17 mouse cellular contexts compared by ENCODE assay signal in genomic region chr7:92811667-92812279, GRCm38 (mm10).
DNase-seq lines count a peak whose midpoint lies in the region; ATAC-seq and TF ChIP-seq lines count a peak whose summit lies in the region.
"Had no signal": no experiment of that assay in that cellular context is flagged by ENCODE, and none has a peak within 500 bp of the region (broad histone marks: within the 10 kb centered on the region; RNA-seq: fewer than 3 reads in every experiment).

No protein-coding gene starts in this region.

- H3K9ac ChIP-seq in forebrain, embryonic 14.5 days (ENCODE audit: low read length) = no peak overlapping the region
- H3K9ac ChIP-seq in forebrain, embryonic 15.5 days (replicated peaks) = no peak overlapping the region
- H3K9ac ChIP-seq: embryonic facial prominence, embryonic 12.5 days; limb, embryonic 15.5 days had no signal

- no peaks in the 10 kb centered on the region for H3K36me3 ChIP-seq in forebrain, embryonic 14.5 days (ENCODE audit: control insufficient read depth, insufficient read depth, low read length)
- H3K36me3 ChIP-seq in forebrain, embryonic 15.5 days = no peaks in the 10 kb centered on the region
- H3K36me3 ChIP-seq in limb, embryonic 10.5 days = no peaks in the 10 kb centered on the region
- H3K36me3 ChIP-seq: embryonic facial prominence, embryonic 12.5 days; G1E; limb, embryonic 15.5 days had no signal

- H3K4me2 ChIP-seq in forebrain, embryonic 14.5 days (ENCODE audit: low read length) = no peak overlapping the region
- H3K4me2 ChIP-seq in forebrain, embryonic 15.5 days (replicated peaks) = no peak overlapping the region
- H3K4me2 ChIP-seq: embryonic facial prominence, embryonic 12.5 days; limb, embryonic 15.5 days had no signal

- H3K27ac ChIP-seq in forebrain, embryonic 14.5 days (ENCODE audit: low read depth, low read length) = no peak overlapping the region
- no peak overlapping the region for H3K27ac ChIP-seq in forebrain, embryonic 15.5 days (replicated peaks)
- H3K27ac ChIP-seq in limb, embryonic 10.5 days = no peak overlapping the region
- no peak overlapping the region for H3K27ac ChIP-seq in layer of hippocampus, adult 2 months
- H3K27ac ChIP-seq: embryonic facial prominence, embryonic 12.5 days; heart, adult 2 months; kidney, postnatal 0 days; limb, embryonic 15.5 days had no signal

- no peak for TF ChIP-seq POLR2A in brain, embryonic 14.5 days (IDR thresholded peaks at IDR 0.05; ENCODE audit: borderline replicate concordance, extremely low read depth, insufficient read depth, insufficient read length, poor library complexity, severe bottlenecking)

- no peak overlapping the region for H3K4me3 ChIP-seq in forebrain, embryonic 14.5 days (ENCODE audit: low read depth, low read length)
- H3K4me3 ChIP-seq in forebrain, embryonic 15.5 days = no peak overlapping the region
- no peak overlapping the region for H3K4me3 ChIP-seq in limb, embryonic 10.5 days
- H3K4me3 ChIP-seq in layer of hippocampus, adult 2 months = no peak overlapping the region
- H3K4me3 ChIP-seq: embryonic facial prominence, embryonic 12.5 days; heart, adult 2 months; limb, embryonic 15.5 days had no signal

- 0 out of 2 replicates have a peak, but pooled peaks have one; percentile 40 for ATAC-seq in forebrain, embryonic 14.5 days
- no peak for ATAC-seq in forebrain, embryonic 15.5 days (replicated peaks)
- peak; percentile 71 for ATAC-seq in megakaryocyte, adult 5-6 weeks (ENCODE audit: poor library complexity, severe bottlenecking)

- DNase-seq in forebrain, embryonic 14.5 days (ENCODE audit: low spot score) = no peak
- peak; percentile 73 for DNase-seq in 3T3-L1 (ENCODE audit: low read depth, low spot score)
- peak; percentile 47 for DNase-seq in brain, embryonic 14.5 days (ENCODE audit: low read depth)
- DNase-seq in limb, embryonic 10.5 days (ENCODE audit: low spot score) = no peak
- DNase-seq in layer of hippocampus, adult 2 months (ENCODE audit: low spot score in 2 of 2) = no peak
- no peak for DNase-seq in Muller cell, postnatal 12 days (ENCODE audit: inconsistent ontology term)
- DNase-seq: cerebellum, adult 11 months; heart, adult 2 months; lung, adult 18-20 months; lung, postnatal 4 days; thymus, adult 2 months had no signal

- WGBS in forebrain, embryonic 14.5 days = 70% methylated on average over 7 of the region's 7 CpGs
- WGBS in forebrain, embryonic 15.5 days = 66% methylated on average over 7 of the region's 7 CpGs
- WGBS in limb, embryonic 10.5 days = 87% methylated on average over 7 of the region's 7 CpGs

- no peaks in the 10 kb centered on the region for H3K4me1 ChIP-seq in forebrain, embryonic 14.5 days (ENCODE audit: control insufficient read depth, insufficient read depth, low read length)
- H3K4me1 ChIP-seq in forebrain, embryonic 15.5 days = peaks cover 2% of the 10 kb centered on the region
- H3K4me1 ChIP-seq in limb, embryonic 10.5 days = no peaks in the 10 kb centered on the region
- H3K4me1 ChIP-seq: embryonic facial prominence, embryonic 12.5 days had no signal

- no peaks in the 10 kb centered on the region for H3K27me3 ChIP-seq in forebrain, embryonic 14.5 days (replicated peaks; ENCODE audit: control insufficient read depth, insufficient read depth, low read length)
- no peaks in the 10 kb centered on the region for H3K27me3 ChIP-seq in forebrain, embryonic 15.5 days
- no peaks in the 10 kb centered on the region for H3K27me3 ChIP-seq in limb, embryonic 10.5 days (ENCODE audit: low read depth, poor library complexity, severe bottlenecking)
- H3K27me3 ChIP-seq: embryonic facial prominence, embryonic 12.5 days; limb, embryonic 15.5 days had no signal

- no peak for TF ChIP-seq CTCF in brain, embryonic 14.5 days (IDR thresholded peaks at IDR 0.05; ENCODE audit: borderline replicate concordance, extremely low read depth, insufficient read depth, insufficient read length)
- no peak for TF ChIP-seq CTCF in layer of hippocampus, adult 2 months (conservative IDR thresholded peaks at IDR 0.05)

- H3K9me3 ChIP-seq in forebrain, embryonic 14.5 days (replicated peaks; ENCODE audit: control insufficient read depth, low read length) = no peaks in the 10 kb centered on the region
- H3K9me3 ChIP-seq in forebrain, embryonic 15.5 days = no peaks in the 10 kb centered on the region
- H3K9me3 ChIP-seq in limb, embryonic 10.5 days (replicated peaks) = no peaks in the 10 kb centered on the region
- H3K9me3 ChIP-seq: embryonic facial prominence, embryonic 12.5 days; G1E; limb, embryonic 15.5 days had no signal

Comparison
In these comparisons a context has a peak if more than half of its experiments do, and no peak if none do; other contexts are left out.
1. DNase-seq: peak in 3T3-L1 (single experiment) and brain, embryonic 14.5 days (single experiment); none in forebrain, embryonic 14.5 days (single experiment), limb, embryonic 10.5 days (single experiment), layer of hippocampus, adult 2 months (0 of 2) and Muller cell, postnatal 12 days (single experiment).